Mouse (Mus musculus) mouse trophoblast stem cell (cell line): ENCODE data around the gene Msln.

Experiments used
- in situ Hi-C, 2 experiments: fragments of 300-500 bp; cut with MseI, MboI; formaldehyde crosslinking; loops; 2 replicates in 1 of 2; 3 replicates in 1 of 2; pipeline ENCODE4 v1.15.1; 2025

Msln gene

DNA sequence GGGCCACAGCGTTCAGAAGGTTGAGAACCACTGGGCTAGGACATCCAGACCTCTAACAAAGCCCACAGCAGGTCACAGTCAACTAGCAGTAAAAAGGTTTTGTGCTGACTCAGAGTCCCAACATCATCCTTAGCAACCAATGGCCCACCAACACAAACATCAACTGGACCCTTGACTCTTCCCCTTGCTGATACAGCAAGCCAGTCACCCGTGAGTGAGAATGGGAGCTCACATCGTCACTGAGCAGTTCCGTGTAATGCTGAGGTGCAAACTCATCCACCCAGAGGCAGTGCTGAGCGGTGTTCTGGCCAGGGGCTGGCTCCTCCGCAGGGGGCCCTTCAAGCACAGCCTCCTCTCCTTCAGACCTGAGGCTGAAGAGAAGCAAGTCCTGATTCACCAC lies 28.9 kb downstream of the Msln start:
- in situ Hi-C loops: no loop called here

DNA sequence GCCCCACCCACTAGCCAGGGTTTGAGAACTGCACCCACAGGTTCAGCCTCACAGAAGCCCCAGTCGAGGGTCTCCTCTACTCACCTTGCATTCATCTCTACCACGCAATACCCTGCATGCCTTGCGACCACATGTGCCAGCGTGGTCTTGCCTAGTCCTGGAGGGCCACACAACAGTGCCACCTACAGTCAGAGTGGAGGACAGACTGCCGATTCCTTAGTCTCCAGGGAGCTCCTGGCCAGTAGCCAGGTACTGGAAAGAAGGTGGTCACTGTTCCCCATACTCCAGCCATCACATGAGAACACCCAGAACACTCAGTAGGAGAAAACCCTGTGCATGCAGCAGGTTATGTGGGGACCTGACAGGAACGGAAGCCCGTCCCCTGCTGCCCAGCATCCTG lies 30.3 kb downstream of the Msln start:
- in situ Hi-C loops: no loop called here

DNA sequence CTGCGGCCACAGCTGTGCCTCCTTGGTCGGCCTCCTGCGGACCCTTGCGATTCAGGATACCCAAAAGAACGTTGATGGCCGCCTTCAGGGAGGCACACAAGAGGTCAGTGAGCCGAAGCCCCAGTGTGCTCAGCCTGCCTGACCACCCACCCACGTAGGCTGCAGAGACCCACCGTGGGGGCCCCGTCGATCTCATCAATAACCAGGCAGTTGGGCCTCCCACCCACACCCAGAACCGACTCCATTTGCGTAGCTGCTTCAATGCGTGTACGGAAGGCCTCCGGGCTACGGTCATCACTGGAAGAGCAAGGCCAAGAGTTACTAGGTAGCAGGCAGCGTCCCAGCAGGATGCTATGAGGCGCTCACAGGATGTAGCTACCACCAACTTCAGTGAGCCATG lies 30.7 kb downstream of the Msln start:
- in situ Hi-C loops: no loop called here

DNA sequence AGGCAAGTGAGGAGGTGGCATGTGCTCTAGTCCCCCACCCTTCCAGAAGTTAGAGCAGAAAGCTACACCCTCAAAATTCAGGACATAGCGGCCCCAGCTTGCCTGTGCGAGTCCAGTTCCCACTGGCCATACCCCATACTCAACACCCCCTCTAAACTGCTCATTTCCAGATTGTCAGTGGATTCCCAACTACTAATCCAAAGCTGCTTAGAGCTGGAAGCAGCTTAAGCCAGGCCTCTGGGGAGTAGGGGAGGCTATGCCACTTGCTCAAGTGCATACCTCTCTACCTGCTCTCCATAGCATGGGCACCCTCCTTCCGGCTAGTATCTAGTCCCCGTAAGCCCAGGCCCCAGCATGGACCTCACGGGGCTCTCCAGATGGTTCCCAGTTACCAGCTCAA lies 32.7 kb downstream of the Msln start:
- in situ Hi-C loops: no loop called here

DNA sequence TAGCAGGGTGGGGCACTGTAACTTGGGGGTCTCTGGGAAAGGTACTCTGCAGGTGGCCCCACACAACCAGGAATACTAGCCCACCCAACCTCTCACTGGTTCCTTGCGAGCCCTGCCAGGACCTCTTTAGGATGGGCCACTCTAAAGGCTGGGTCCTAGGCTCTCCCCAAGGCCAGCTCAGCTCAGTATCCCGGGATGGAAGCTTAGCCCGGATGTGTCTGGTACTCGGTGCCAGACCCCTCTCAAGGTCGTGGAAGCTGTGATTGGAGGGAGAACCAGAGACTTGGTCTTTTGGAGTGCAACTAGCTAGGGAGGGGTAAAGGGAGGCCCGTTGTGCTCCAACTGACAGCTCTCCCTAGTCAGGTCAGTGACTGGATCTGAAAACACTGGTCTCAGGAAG lies 36.5 kb downstream of the Msln start:
- in situ Hi-C loops: no loop called here

DNA sequence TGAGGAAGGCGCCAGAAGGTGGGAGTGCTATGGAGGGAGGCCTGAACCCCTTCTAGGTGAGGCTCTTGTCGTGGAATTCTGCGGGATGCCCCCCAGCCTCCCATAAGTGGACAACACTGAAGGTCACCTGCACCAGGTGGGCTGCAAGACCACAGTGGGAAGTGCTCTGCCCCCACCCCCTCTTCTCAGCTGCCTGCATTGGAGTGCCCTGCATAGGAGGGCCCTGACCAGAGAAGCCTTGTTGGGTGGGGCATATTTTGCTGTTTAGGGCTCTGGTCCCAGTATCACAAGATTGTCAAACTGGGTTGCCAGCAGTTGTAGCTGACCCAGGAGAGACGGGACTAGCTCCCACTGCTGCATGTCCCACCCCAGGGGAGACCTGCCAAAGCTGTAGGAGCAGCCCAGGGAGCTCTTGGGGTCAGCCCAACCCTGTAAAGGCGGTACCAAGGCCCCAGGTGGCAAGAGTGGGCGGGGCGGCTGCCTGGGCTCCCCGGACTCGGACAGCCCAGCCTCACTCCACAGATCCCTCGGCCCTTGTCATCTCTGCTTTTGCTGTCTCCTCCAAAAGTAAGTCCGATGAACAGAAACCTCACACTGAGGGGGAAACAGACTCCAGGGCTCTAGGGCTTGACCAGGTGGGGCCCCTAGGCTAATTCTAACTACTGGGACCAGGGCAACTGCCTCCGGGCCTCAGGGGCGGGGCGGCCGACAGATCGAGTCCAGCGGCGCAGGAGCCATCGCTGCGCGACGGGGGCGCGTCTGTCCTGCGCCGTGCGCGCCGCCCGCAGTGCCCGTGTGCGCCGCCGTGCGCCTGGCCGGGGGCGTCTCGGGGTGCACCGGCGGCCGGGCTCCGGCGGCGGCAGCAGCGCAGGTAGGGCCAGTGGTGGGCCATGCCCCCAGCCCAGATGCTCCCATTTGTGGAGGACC lies 37.2 kb downstream of the Msln start, which contains the start of gene Gng13:
TSS of gene Gng13 (plus strand) at position 461 of the 927 bp plus-strand sequence.
- in situ Hi-C loops: no loop called here

DNA sequence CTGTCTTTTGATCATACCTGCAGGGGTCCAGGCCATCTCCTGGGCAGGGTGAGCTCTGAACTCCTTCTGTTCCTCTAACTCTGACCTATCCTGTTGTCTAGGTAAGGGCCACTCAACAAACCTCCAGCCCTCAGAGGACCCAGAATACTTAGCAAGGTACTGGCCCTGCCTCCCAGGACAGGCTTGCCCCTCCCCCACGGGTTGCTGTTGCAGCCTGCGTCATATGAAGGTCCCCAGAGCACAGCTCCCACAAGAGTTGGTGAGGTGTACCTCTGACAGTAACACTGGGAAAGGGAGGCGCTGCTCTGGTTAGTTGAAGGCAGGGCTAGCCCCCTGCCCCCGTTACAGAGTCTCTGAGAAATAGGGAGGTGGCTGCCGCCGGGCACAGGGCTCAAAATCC lies 38.0 kb downstream of the Msln start:
- in situ Hi-C loops: no loop called here

DNA sequence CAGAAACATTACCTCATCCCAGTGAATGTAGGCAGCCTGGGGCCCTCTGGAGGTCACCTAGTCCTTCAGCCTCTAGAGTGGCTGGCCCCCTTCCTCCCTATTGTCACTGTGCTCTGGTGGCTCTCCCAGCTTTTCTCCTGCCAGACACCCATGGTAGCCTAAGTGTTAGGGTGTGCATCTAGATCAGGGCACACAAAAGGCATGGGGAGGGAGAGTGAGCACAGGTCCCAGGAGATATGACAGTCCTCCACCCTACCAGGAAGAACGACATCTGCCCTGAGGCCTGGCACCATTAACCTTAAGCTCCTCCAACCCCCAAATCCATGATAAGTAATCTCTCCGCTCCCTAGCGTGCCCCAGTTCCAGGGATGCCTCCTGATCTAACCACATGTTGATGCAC lies 38.6 kb downstream of the Msln start:
- in situ Hi-C loops: no loop called here

DNA sequence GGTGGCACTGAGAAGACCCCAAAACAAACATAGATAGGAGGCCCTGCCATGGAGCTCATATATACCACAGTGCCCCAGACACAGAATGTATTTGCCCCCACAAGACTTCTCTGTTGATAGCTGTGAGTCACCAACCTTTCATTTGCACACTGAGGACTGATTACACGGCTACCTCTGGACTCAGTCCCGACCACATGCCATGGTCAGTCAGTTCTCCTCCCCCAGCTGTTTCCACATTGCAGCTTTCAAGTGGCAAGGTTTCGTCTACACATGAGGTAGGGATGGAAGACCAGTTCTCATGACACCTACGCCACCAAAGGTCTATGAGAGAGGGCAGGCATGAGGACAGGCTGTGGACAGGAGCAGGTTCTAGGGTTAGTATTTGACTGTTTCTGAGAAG lies 43.0 kb downstream of the Msln start:
- in situ Hi-C loops: no loop called here

DNA sequence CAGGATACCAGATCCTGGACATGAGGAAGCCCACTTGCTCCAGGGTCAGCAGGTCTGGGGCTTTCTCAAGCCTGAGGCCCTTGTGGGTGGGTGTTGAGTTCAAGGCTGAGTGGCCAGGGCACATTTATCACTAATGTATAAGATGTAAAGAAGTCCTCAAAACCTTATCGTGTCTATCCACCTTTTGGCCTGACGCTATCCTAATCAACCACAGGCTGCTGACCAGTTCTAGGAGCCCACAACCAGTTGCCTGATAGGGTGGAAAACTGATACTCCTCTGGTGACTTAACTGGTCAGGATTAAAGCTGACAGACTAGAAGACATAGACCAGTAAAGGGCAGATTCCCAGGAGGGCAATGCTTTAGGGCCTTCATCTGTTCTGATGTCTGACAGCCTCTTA lies 44.2 kb downstream of the Msln start:
- in situ Hi-C loops: no loop called here

DNA sequence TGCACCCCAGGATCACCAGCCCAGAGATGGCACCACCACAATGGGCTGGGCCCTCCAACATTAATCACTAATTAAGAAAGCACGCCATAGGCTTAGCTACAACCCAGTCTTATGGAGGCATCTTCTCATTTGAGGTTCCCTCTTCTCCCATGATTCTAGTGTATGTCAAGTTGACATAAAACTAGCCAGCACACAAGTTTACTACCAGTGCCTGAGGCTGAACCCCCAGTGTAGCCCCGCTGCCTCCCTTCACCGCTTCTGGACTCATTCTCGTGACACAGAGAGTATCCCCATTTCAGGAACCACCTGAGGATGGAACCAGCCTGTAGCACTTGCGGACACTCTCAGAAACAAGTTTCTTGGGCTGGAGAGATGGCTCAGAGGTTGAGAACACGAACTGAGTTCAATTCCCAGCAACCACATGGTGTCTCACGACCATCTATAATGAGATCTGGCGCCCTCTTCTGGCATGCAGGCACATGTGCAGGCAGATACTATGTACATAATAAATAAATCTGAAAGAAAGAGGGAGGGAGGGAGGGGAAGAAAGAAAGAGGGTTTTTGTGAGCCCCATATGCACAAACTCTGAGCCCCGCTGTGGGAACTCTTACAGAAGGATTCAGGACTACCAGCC lies 53.2 kb downstream of the Msln start:
- in situ Hi-C loops: no loop called here
